Mouse (Mus musculus): ENCODE measurements at regions not wholly inside any gene's neighbourhood (a gene's known extent, or its start where the extent isn't known, plus 50 kb on each side); places are given as distances from the start of the nearest gene placed in this dataset.
A peak's percentile ranks its signal among the peaks of the same experiment; 100 is the strongest.

DNA sequence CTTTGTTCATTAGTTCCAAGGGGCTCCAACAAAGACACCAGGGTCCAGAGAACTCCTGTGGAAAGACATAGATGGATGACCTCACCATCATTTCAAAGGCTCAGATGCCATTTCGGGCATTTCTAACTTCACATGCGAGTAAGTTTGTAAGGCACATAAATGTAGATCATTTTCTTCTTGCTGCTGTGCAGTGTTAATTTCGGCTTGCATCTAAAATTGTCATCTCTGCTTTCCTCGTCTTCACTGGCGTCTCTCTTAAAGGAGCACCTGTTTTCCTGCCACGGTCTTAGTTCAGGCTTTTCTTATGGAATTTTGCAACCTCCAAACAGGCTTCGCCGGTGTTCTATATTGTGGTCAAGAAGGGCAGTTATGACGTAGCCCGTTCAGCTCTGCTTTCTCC is 280.6 kb upstream of the Prickle1 start:
- WGBS: 86% methylated on average over 10 of the region's 10 CpGs
- ATAC-seq: no peak

DNA sequence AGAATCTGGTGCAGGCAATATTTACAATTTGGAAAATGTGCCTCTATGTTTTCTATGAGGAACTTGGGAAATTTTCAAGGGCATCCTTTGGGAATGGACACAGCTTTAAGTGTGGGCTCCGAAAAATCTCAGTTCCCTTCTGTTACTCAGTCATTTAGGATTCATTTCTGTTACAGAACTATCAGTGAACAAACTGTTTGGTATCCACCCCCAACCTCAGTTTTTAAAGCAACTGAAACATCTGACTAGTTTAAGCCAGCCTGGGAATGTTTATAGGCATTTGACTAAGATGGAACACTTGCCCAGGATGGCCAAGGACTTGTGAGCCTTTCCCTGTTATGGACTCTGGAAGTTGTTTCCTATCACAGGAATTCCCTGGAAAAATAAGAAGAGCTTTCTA is 280.0 kb upstream of the Prickle1 start:
- Histone ChIP-seq H3K36me3 (ENCODE audit: insufficient read depth, low read length) (no peaks in the 10 kb centered on the region), H3K9ac (replicated peaks; ENCODE audit: low read length) (no peak overlapping the region), H3K4me2 (ENCODE audit: low read depth, low read length) (no peak overlapping the region), H3K4me1 (ENCODE audit: insufficient read depth, low read length) (no peaks in the 10 kb centered on the region), H3K27me3 (ENCODE audit: insufficient read depth, low read length) (no peaks in the 10 kb centered on the region), H3K9me3 (ENCODE audit: low read length) (no peaks in the 10 kb centered on the region), H3K4me3 (ENCODE audit: low read length) (no peak overlapping the region), H3K27ac (no peak overlapping the region)
- no peak for ATAC-seq
- WGBS: 97% methylated on average over 1 of the region's 1 CpGs
- TF ChIP-seq CTCF (IDR thresholded peaks at IDR 0.05; ENCODE audit: low read depth): no peak
- no peak for DNase-seq (ENCODE audit: low spot score)

More for the DNA sequence above, 280.6 kb upstream of the Prickle1 start:
- H3K36me3 ChIP-seq (ENCODE audit: insufficient read depth, low read length): no peaks in the 10 kb centered on the region
- no peaks in the 10 kb centered on the region for H3K27me3 ChIP-seq (ENCODE audit: insufficient read depth, low read length)
- no peak for DNase-seq (ENCODE audit: low spot score)
- TF ChIP-seq CTCF (IDR thresholded peaks at IDR 0.05; ENCODE audit: low read depth): no peak
- no peak overlapping the region for H3K9ac ChIP-seq (replicated peaks; ENCODE audit: low read length)
- H3K4me1 ChIP-seq (ENCODE audit: insufficient read depth, low read length): no peaks in the 10 kb centered on the region
- H3K4me2 ChIP-seq (ENCODE audit: low read depth, low read length): no peak overlapping the region
- no peaks in the 10 kb centered on the region for H3K9me3 ChIP-seq (ENCODE audit: low read length)
- no peak overlapping the region for H3K27ac ChIP-seq
- H3K4me3 ChIP-seq (ENCODE audit: low read length): no peak overlapping the region

DNA sequence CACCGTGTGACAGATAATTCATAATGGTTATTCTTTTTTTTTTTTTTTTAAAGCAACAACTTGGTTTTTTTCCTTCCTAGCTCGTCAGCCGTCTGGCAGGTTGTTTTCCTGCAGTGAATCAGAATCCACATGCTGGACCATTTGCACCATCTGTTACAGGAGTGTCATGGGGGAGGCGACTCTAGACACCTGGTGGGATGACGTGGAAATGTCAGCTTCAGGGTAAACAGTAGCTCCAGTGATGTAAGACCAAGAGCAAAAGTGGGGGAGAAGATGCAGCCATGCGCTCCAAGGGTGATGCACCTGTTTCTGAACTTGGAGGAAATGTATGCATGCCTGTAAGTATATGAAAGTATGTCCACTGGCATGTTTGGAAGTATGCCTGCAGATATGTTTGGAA is 278.5 kb upstream of the Prickle1 start:
- peak; percentile 47 for DNase-seq (ENCODE audit: low spot score)
- H3K27me3 ChIP-seq (ENCODE audit: insufficient read depth, low read length): no peaks in the 10 kb centered on the region
- no peak for TF ChIP-seq CTCF (IDR thresholded peaks at IDR 0.05; ENCODE audit: low read depth)

DNA sequence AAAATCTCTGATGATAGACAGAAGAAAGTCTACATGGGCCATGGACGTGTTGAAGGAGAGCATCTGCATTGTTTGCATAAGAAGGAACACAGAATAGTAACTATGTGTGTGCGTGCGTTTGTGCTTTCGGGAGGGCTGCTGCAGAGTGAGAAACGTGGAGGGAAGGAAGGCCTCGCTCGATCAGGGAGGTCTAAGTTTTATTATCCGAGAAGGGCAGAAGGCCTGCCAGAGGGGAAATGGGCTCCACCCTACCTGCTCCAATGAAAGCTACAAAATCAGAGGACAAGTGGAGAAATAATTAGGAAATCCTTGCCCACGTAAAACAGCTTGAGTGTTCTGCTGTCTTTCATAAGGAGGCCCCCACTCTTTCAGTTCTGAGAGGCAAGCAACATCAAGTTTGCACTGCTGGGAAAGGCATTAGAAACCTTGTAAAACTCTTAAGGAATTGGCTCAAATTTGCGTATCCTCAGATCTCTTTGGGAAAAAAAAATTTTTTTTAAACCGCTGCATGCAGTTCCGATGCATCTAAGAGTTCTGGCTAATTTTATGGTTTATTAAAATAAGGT is 261.7 kb upstream of the Prickle1 start:
- no peak overlapping the region for H3K4me3 ChIP-seq (ENCODE audit: low read length)
- no peak overlapping the region for H3K27ac ChIP-seq
- no peaks in the 10 kb centered on the region for H3K4me1 ChIP-seq (ENCODE audit: insufficient read depth, low read length)
- ATAC-seq (no peak), DNase-seq (ENCODE audit: low spot score) (no peak)
- H3K9ac ChIP-seq (replicated peaks; ENCODE audit: low read length): no peak overlapping the region
- H3K27me3 ChIP-seq (ENCODE audit: insufficient read depth, low read length): no peaks in the 10 kb centered on the region
- no peak overlapping the region for H3K4me2 ChIP-seq (ENCODE audit: low read depth, low read length)
- H3K9me3 ChIP-seq (ENCODE audit: low read length): no peaks in the 10 kb centered on the region
- H3K36me3 ChIP-seq (ENCODE audit: insufficient read depth, low read length): no peaks in the 10 kb centered on the region
- WGBS: 92% methylated on average over 12 of the region's 12 CpGs
- TF ChIP-seq CTCF (IDR thresholded peaks at IDR 0.05; ENCODE audit: low read depth): no peak

More for the DNA sequence above, 278.5 kb upstream of the Prickle1 start:
- Histone ChIP-seq H3K27ac (no peak overlapping the region), H3K9ac (replicated peaks; ENCODE audit: low read length) (no peak overlapping the region), H3K4me2 (ENCODE audit: low read depth, low read length) (no peak overlapping the region), H3K9me3 (ENCODE audit: low read length) (no peaks in the 10 kb centered on the region), H3K4me1 (ENCODE audit: insufficient read depth, low read length) (no peaks in the 10 kb centered on the region), H3K4me3 (ENCODE audit: low read length) (no peak overlapping the region), H3K36me3 (ENCODE audit: insufficient read depth, low read length) (no peaks in the 10 kb centered on the region)
- no peak for ATAC-seq
- 55% methylated on average over 6 of the region's 6 CpGs for WGBS

DNA sequence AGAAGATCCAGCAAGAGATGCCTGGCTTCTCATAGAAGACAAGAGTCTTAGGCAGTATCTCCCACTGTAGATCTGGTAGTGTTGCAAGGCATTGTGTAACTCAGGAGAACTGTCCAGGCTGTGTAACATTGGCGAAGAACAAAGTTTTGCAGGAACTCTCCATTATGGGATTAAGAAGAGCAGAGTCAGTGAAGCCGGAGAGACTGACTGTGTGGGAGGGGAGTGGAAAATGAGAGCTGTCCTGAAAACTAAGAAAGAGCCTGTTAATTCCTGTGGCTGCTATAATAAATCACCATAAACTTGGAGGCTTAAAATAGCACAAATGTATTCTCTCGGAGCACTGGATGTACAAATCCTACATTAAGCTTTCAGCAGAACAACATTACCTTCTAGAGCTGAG is 257.5 kb upstream of the Prickle1 start:
- no peak overlapping the region for H3K9ac ChIP-seq (replicated peaks; ENCODE audit: low read length)
- WGBS: 83% methylated on average over 3 of the region's 3 CpGs
- H3K27ac ChIP-seq: no peak overlapping the region
- no peak for TF ChIP-seq CTCF (IDR thresholded peaks at IDR 0.05; ENCODE audit: low read depth)
- H3K4me1 ChIP-seq (ENCODE audit: insufficient read depth, low read length): no peaks in the 10 kb centered on the region
- no peak overlapping the region for H3K4me3 ChIP-seq (ENCODE audit: low read length)
- no peaks in the 10 kb centered on the region for H3K36me3 ChIP-seq (ENCODE audit: insufficient read depth, low read length)
- no peak for DNase-seq (ENCODE audit: low spot score)
- no peaks in the 10 kb centered on the region for H3K9me3 ChIP-seq (ENCODE audit: low read length)
- no peaks in the 10 kb centered on the region for H3K27me3 ChIP-seq (ENCODE audit: insufficient read depth, low read length)
- H3K4me2 ChIP-seq (ENCODE audit: low read depth, low read length): no peak overlapping the region
- ATAC-seq: no peak

DNA sequence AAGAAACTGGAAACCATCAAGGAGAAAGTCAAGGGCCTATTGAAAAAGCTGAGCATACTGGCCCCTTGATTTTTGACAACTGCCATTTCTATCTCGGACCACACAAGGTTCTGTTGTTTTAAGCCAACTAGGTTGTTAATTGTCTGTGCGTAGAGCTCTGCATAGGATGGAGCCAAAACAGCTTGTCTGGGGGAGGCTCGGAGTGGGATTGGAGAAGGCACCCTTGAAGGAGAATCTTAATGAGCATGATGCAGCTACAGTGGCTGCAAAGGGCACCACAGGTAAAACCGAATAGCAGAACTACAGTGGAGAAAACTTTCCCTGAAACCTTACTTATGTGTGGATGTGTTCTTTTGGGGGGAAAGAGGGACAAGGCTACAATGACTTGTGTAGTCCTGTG is 256.4 kb upstream of the Prickle1 start:
- no peaks in the 10 kb centered on the region for H3K9me3 ChIP-seq (ENCODE audit: low read length)
- H3K36me3 ChIP-seq (ENCODE audit: insufficient read depth, low read length): no peaks in the 10 kb centered on the region
- H3K9ac ChIP-seq (replicated peaks; ENCODE audit: low read length): no peak overlapping the region
- DNase-seq (ENCODE audit: low spot score) (no peak), ATAC-seq (no peak)
- whole genome bisulfite sequencing: 92% methylated on average over 4 of the region's 4 CpGs
- no peaks in the 10 kb centered on the region for H3K27me3 ChIP-seq (ENCODE audit: insufficient read depth, low read length)
- no peak for TF ChIP-seq CTCF (IDR thresholded peaks at IDR 0.05; ENCODE audit: low read depth)
- H3K4me2 ChIP-seq (ENCODE audit: low read depth, low read length): no peak overlapping the region
- no peaks in the 10 kb centered on the region for H3K4me1 ChIP-seq (ENCODE audit: insufficient read depth, low read length)
- no peak overlapping the region for H3K4me3 ChIP-seq (ENCODE audit: low read length)
- H3K27ac ChIP-seq: no peak overlapping the region

DNA sequence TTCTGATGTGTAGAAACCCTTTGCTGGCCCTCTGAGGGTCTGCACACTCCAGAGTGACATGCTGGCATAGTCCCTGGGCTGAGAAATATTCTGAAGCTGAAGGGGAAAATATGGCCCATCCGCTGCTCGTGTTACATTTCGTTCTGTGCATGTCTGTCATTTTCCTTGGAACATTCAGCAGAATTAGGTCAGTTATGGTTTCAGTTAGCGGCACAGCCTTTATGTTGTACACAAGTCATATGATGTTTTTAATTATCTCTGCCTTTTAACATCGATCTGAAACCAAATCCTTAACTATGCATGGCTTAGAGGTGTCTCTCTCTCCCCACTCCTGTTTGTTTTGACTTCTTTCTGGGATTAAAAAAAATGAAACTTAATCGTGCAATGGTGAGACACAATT is 254.7 kb upstream of the Prickle1 start:
- no peaks in the 10 kb centered on the region for H3K36me3 ChIP-seq (ENCODE audit: insufficient read depth, low read length)
- WGBS: 79% methylated on average over 6 of the region's 6 CpGs
- H3K9ac ChIP-seq (replicated peaks; ENCODE audit: low read length): no peak overlapping the region
- no peak overlapping the region for H3K27ac ChIP-seq
- H3K9me3 ChIP-seq (ENCODE audit: low read length): no peaks in the 10 kb centered on the region
- ATAC-seq: no peak
- H3K4me3 ChIP-seq (ENCODE audit: low read length): no peak overlapping the region
- H3K27me3 ChIP-seq (ENCODE audit: insufficient read depth, low read length): no peaks in the 10 kb centered on the region
- no peaks in the 10 kb centered on the region for H3K4me1 ChIP-seq (ENCODE audit: insufficient read depth, low read length)
- H3K4me2 ChIP-seq (ENCODE audit: low read depth, low read length): no peak overlapping the region
- DNase-seq (ENCODE audit: low spot score): no peak
- no peak for TF ChIP-seq CTCF (IDR thresholded peaks at IDR 0.05; ENCODE audit: low read depth)
